Mouse (Mus musculus): Measurements from ENCODE around the gene Oas1f.
"Not testable (repeated sequence)": the region's sequence is repeated elsewhere in the genome, so short reads cannot be mapped to it uniquely, and the experiment has no call there.

Gene Oas1f

DNA sequence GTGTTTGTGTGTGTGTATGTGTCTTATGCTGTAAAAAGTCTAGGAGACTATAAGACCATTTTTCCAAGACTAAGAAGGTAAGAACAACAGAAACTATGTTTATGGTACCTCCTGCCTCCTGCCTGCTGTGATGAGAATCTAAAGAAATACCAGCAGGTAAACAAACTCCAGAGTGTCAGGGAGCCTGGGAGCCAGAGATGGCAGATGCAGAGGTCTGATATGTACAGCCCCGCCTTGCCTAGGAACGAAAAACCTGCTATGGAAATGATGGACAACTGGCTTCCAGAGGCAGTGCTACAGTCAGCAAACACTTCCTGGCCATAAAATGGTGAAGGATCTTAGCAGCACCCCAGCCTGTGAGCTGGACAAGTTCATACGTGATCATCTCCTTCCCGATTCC lies at the start of gene Oas1f:
TSS of gene Oas1f (plus strand) at position 301 of the 400 bp plus-strand sequence.
- DNase-seq, result no peak

DNA sequence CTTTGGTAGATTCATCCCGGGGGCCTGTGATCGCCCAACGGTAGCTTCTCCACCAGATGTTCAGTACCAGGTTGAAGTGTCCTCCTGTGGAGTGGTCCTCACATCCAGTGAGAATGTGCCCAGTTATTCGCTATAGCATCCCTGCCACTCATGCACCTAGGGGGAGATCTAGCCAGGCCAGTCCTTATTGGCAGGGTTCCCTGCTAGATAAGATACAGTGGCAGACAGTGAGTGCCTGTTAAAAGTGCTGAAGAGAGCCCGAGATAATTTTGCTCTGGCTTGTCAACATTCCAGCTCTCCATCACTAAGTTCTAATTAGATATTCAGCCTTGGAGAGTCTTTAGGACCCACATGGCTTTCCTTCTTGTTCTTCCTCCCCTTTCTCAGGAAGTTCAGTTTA lies 49.0 kb upstream of the Oas1f start:
- not testable (repeated sequence) for DNase-seq

DNA sequence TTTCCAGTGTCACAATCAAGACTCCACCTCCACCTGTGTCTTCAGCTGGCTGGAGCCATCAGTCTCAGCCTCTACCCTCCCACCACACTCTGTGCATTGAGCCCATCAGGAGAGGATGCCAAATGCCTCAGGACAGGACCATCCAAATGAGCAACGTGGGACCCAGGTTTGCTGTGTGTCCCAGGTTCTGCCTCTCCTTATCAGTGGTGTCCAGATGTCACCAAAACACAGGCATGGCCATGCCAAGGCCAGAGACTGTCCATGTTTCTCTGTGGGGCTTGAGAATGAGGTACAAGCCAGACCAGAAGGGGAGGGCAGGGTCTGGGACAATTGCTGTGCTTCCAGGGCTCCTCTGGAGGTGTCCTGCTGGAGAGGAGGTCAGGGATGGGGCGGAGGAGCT lies 48.2 kb upstream of the Oas1f start:
- DNase-seq, result not testable (repeated sequence)

DNA sequence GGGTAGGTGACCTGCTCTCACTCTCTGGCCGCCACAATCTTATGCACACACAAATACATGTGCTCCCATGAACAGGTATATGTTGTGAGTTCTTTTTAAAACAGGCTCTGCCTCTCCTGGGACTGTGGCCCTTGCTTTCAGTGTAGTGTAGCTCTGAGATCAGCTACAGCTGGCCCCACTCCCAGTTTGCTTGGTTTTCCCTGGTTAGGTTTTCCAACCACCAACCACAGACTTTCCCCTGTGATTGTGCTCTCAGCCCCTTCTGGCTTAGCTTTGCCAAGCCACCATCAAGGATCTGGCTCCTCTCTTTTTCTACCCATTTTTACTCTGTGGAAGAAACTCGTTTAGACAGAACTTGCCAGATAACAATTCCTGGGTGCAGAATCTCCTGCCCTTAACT lies 43.6 kb upstream of the Oas1f start:
- no peak for DNase-seq

DNA sequence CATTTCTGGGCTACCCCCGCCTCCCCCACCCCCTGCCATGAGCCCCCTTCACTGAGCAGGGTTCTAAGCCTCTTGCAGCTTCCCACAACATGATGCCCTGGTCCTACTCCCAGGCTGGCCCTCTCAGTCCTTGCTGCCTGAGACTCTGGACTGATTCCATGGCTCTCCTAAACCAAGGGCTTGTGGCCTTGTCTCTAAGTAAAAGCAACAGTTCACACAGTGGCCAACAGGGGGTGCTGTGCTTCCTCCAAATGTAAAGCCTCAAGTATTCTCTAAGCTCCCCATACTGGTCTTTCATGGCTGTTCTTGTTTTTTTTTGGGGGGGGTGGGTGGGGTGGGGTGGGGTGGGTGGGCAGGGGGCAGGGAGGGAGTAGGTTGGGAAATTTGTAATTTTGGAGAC lies 40.7 kb upstream of the Oas1f start:
- peak; percentile 69 for DNase-seq

DNA sequence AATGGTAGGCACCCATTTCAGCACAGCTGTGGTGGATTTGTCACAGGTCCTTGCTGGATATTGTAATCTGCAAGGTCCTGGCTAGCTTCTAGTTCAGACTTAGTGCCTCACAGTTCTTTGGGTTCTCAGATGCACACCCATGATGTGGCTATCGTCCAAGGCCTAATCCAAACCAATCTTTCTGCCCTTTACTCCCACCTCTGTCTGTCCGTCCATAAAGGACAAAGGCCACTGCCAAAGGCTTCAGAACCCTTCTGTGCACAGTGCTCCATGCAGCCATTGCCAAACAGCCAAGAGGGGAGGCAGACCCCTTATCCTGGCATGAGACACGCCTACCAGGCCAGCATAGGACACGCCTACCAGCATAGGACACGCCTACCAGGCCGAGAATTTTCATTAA lies 38.0 kb upstream of the Oas1f start:
- no peak for DNase-seq

DNA sequence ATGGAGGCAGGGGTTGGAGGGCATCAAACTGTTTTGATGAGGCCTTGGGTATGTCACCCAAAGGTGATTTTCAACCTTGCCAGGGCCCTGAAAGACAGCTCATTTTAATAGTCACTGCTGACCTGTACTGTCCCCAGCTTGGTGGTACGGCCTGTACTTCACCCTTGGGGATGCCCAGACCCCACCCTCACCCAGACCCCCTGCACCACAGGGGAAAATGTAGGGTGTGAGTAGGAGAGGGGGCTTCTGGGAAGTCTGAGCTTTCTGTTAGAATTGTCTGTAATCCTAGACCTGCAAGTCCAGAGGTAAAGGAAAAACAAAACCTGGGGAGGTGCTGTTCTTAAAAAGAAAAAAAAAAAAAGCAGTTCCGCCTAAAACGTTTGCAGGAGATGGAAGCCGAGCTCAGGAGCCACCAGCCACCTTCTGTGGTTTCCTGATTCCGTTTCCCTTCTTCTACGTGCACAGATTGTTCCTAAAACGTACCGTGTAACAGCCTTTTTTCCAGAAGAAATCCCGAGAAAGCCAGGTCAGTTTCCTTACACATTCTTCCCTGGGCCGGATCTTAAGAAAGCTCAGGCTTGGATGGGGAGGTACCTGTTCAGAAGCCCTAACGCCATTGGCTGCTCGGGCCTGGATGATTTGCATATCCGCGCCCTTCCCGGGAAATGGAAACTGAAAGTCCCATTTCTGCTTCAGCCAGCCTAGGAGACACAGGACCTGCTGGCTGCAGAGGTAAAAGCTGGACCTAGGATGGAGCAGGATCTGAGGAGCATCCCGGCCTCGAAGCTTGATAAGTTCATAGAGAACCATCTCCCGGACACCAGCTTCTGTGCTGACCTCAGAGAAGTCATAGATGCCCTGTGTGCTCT lies 35.0 kb upstream of the Oas1f start, which contains the start of gene Oas1c:
TSS of gene Oas1c (minus strand) at position 564 of the 869 bp plus-strand sequence.
- peak; percentile 83 for DNase-seq

DNA sequence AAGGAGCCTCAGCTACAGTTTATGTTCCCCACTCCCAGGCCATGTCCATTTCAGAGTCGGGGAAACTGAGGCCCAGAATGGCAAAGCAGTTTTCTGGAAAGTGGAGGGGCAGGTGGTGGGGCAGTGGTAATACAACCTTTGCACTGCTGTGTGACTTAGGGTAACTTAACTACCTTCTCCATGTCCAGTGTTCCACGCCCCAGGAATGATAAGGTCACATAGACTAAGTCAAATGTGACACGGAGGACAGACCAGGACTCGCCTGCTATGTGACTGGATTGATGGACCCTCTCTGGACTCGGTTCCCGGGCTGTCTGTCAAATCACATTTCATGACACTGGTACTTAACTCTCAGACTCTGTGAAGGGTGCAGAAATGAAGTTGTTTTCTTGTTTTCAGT lies 34.1 kb upstream of the Oas1f start:
- no peak for DNase-seq

DNA sequence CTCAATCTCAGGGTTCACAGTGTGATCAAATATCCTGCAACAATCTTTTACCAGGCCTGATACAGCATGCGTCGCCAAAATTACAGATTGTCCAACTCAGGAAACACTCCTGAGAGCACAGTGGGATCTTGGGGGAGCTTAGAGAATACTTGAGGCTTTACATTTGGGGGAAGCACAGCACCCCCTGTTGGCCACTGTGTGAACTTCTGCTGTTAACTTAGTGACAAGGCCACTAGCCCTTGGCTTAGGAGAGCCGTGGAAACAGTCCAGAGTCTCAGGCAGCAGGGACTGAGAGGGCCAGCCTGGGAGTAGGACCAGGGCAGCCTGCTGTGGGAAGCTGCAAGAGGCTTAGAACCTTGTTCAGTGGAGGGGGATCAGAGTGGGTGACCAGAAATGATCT lies 31.2 kb upstream of the Oas1f start:
- peak; percentile 36 for DNase-seq

DNA sequence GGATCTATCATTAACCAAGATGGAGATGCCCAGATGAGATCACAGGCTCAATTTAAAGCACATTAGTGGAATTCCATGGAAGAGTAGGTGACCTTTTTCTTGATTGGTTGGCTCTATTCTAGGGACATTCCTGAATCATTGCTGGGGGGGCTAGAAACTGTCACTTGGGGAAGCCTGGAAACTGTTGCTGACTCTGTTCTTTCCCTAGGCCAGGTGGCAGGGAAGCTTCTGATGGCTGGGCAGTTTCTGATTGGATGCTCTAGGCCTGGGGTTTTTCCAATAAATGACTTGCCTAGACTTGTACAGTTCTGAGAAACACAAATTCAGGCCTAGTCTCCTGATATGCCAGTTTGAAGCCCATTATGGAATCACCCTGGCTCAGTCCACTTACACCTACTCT lies 28.2 kb upstream of the Oas1f start:
- DNase-seq, result no peak

DNA sequence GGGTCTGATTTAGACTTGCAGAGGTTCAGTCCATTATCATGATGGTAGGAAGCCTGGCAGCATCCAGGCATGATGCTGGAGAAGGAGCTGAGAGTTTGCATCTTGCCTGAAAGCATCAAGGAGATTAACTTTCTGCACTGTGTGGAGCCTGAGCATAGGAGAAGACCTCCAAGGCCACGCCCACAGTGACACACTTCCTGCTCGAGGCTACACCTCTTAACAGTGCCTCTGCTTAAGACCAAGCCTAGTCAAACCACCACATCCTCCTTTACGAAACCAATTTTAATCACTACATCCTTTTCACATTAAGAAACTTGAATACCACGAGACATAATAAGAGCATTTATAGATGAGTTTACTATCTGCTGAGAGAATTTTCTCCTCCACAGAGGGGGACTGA lies 16.1 kb upstream of the Oas1f start:
- DNase-seq, result no peak

DNA sequence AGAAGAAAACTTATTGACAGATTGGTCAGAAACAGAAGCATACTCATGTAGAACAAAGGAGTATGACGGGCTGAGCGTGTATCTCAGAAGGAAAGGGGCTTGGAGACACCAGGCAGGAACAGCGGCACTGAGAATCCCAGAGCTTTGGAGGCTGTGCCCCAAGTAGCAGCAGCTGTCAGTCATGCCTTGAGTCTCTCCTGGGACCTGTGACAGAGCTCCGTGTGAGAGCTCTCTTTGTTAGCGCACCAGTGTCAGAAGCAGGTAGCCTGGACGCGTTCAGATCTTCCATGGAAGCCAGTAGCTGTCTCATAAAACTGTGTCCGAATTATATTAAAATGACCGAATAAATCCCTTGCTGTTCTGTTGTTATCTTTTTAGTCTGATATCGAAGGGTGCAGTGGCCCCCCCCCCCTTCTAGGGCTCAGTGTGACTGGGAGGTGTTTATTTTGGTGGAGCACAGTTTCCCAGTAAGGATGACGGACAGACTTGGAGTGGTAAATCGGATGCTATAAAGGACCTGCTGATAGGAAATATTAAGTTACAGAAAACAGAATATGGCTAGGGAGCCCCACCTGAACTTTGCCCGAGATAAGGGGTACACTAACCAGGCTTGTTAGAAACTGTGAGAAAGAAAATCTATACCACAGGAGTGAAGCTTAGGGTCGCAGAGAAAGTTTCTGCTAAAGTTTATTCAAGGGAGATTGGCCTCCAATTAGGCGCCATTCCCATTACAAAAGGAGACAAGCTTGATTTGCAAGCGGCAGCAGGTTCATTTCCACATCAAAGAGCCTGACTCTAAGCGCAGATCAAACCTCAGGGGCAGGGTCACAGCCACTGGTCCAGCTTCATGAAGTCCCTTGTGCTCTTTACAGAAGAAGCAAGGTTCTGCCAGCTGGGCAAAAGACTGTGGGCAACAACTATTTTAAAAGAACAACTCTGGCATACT lies 13.6 kb upstream of the Oas1f start:
- no peak for DNase-seq

DNA sequence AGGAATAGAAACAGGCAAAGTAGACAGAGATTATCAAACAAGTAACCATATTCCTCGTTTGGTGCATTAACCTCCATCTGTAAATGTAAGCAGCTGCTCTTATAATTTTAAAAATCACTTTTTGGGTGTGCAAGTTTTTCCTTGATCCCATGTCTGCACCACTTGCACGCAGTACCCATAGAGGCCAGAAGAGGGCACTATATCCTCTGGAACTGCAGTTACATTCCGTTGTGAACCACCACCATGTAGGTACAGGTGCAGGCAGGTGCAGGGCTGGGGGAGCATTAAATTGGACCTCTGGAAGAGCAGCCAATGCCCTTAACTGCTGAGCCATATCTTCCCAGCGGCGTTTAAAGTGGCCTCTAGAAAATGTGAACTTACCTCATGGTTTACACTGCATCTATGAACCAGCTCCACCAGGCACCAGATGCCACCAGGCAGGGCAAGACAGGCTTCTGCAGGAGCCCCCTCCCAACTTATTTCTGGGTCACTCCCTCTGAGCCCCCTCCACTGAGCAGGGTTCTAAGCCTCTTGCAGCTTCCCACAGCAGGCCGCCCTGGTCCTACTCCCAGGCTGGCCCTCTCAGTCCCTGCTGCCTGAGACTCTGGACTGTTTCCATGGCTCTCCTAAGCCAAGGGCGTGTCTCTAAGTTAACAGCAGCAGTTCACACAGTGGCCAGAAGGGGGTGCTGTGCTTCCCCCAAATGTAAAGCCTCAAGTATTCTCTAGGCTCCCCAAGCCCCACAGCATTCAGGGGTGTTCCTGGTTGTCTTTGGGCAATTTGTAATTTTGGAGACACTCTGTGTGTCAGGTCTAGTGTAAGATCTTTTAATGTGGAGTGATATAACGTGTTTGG lies 10.2 kb upstream of the Oas1f start:
- peak; percentile 57 for DNase-seq

DNA sequence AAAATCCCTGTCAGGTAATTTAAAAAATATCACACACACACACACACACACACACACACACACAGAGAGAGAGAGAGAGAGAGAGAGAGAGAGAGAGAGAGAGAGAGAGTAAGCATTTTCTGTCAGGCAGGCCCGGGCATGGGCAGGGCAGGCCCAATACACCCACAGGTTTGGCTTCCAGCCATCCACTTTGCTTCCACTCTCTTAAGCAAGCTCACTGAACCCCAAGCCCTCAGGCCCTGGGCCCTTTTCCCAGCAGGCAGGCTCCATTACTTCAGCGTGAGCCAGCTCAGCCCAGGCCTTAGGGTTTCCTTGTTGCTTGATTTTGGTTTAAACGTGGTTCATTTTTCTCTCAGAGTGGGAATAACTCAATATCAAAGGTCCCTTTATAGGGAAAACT lies 2.5 kb upstream of the Oas1f start:
- DNase-seq, result no peak

DNA sequence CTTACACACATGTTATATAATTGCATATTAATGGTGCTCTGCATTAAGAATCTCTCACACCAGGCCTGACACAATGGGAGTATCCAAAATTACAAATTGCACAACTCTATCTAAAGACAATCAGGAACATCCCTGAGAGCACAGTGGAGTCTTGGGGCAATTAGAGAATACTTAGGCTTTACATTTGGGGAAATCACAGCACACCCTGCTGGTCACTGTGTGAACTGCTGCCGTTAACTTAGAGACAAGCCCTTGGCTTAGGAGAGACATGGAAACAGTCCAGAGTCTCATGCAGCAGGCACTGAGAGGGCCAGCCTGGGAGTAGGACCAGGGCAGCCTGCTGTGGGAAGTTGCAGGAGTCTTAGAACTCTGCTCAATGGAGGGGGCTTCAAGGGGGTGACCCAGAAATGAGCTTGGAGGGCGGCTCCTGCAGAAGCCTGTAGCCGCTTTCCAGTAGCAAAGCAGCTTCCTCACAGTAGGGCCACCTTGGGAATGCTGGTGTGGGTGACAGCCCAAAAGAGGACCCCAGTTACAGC lies 2.5 kb downstream of the Oas1f start:
- DNase-seq, result peak; percentile 28

DNA sequence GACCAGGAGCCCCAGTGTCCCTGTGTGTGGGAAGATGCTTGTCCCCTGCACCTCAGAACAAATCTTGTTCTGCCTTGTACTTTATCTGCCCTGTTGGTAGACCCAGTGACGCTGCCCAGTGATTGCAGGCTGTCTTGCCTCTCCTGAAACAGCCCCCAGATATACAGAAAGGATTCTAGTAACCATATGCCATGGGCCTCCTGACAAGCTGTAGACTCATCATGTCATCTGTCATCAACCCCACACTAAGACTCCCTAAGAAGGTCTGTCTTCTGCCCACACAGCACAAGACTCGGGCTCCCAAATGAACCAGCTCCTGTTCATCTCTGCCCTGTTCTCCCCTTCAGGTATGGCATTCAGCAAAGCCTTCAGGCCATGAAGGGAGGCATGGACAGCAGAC lies 12.1 kb downstream of the Oas1f start:
- no peak for DNase-seq

DNA sequence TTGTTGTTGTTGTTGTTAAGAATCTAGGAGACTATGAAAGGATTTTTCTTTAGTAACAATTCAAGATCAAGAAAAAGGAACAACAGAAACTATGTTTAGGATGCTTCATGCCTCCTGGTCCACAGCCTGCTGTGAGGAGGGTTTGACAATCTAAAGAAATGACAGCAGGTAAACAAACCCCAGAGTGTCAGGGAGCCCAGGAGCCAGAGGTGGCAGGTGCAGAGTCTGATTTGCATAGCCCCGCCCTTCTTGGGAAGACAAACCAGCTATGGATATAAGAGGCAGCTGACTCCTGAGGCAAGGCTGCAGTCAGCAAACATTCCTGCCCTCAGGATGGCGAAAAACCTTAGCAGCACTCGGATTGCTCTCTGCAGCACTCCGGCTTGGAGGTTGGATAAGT lies 14.0 kb downstream of the Oas1f start, which contains the start of gene Oas1h:
TSS of gene Oas1h (plus strand) at position 301 of the 400 bp plus-strand sequence.
- no peak for DNase-seq

DNA sequence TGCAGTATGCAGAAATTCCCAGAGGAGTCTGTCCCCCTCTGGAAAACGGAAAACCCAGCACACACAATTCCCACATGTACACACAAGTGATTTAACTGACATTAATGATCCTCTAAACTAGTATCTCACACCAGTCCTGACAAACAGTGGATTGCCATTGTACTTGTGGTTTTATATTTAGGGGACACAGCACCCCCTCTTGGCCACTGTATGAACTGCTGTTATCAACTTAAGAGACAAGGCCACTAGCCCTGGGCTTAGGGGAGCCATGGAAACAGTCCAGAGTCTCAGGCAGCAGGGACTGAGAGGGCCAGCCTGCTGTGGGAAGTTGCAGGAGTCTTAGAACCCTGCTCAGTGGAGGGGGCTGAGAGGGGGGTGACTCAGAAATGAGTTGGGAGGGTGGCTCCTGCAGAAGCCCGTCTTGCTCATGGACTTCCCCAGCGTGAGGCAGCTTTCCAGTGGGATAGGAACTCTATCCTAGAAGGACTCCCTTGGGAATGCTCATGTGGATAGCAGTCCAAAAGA lies 18.2 kb downstream of the Oas1f start:
- DNase-seq, result no peak

DNA sequence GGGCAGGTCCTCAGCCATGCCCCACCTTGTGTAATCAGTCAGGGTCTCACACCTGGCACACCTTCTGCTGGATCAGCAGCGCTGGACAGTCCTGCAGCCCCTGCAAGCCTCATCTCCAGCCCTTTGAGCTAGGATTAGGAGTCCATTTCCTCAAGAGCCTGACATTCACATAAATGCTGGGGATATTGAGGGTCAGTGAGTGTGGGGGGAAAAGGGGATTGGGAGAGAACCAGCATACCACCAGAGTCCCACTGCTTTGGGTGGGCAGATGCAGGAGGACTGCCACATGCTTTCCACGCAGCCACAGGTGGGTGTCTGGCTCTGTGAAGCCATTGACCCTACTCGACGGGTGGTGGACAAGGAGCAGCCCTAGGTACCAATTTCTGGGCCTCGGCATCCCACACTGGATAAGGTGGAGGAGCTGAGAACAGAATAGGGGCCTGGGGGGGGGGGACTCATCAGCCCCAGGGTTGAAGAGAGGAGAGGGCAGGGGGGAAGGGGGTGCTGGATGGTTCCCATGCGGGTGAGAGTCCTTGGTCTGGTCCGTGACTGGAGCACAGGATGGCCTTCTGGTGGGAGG lies 22.4 kb downstream of the Oas1f start:
- no peak for DNase-seq

DNA sequence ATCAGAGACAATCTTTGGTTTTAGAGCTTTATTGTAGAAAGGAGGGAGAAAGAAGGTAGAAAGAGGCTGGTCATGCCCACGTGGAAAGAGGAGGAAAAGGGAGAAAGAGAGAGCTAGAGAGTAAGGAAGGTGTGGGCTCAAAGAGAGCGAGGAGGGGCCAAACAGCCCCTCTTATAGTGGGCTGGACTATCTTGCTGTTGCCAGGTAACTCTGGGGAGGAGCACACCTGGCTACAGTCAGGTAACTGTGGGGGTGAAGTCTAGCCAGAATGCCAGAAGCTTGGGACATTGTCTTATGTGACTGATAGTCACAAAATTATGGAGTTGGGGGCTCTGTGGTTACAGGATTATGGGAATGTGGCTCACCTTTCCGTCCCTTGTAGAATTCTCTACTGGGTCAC lies 22.9 kb downstream of the Oas1f start:
- no peak for DNase-seq

DNA sequence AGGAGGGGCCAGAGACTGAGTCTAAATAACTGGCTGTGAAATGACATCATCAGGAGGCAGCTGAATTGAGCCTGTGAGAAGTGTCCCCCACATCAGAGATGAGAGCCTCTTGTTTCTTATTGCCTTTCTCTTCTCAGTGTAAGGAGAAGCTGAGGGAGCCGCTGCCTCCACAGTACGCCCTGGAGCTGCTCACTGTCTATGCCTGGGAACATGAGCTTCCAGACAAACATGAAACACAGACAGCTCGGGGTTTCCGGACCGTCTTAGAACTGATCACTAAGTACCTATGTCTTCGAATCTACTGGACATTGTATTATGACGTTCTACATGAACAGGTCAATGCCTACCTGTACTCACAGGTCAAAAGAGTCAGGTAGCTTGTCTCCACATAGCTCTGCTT lies 23.6 kb downstream of the Oas1f start:
- no peak for DNase-seq

DNA sequence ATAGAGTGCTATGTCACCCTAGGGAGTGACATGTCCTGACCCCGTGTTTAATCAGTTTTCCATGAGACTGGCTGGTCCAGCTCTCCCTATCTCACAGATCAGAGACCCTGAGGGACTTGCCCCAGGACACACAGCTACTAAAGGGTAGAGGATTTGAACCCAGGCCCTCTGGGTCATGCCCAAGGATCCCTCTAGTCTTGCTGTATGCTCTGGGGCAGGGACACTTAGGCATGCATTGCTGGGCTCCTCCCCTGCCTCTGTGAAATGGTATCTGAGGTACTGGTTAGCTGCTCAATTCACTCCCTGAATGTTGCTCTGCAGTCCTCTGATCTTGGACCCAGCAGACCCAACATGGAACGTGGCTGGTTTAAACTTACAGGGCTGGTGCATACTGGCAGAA lies 24.3 kb downstream of the Oas1f start:
- no peak for DNase-seq
